7 mouse cellular contexts compared by ENCODE assay signal in genomic region chr13:59041013-59041764, GRCm38 (mm10).
DNase-seq lines count a peak whose midpoint lies in the region; ATAC-seq lines count a peak whose summit lies in the region.

No protein-coding gene starts in this region.

- ATAC-seq in embryonic facial prominence, embryonic 12.5 days (ENCODE audit: insufficient number of reproducible peaks, insufficient read depth, low FRiP score, low TSS enrichment), result peak; percentile 69; the same call in 1 of the 2 replicates

- no peak overlapping the region for H3K27ac ChIP-seq in embryonic facial prominence, embryonic 12.5 days

- H3K9me3 ChIP-seq in embryonic facial prominence, embryonic 12.5 days, result no peaks in the 10 kb centered on the region

- no peaks in the 10 kb centered on the region for H3K27me3 ChIP-seq in embryonic facial prominence, embryonic 12.5 days

- no peak overlapping the region for H3K4me3 ChIP-seq in embryonic facial prominence, embryonic 12.5 days

- H3K4me2 ChIP-seq in embryonic facial prominence, embryonic 12.5 days (replicated peaks), result no peak overlapping the region

- DNase-seq in frontal cortex, postnatal 36 days (ENCODE audit: low spot score in 2 of 2), result peak; percentile 52 to 73
- peak; percentile 67 to 88 for DNase-seq in left cerebral cortex, postnatal 14 days (ENCODE audit: low spot score in 2 of 2)
- peak; percentile 24 for DNase-seq in retina, postnatal 7 days (ENCODE audit: low read depth, low spot score)
- DNase-seq in Muller cell, postnatal 12 days (ENCODE audit: inconsistent ontology term), result no peak
- DNase-seq in thymus, postnatal 14 days, result no peak
- DNase-seq in urinary bladder, postnatal 14 days (ENCODE audit: low spot score), result no peak

- no peaks in the 10 kb centered on the region for H3K4me1 ChIP-seq in embryonic facial prominence, embryonic 12.5 days

- no peaks in the 10 kb centered on the region for H3K36me3 ChIP-seq in embryonic facial prominence, embryonic 12.5 days

- 48% methylated on average over 9 of the region's 9 CpGs for WGBS in embryonic facial prominence, embryonic 12.5 days

- intact Hi-C loops in left cerebral cortex, postnatal 14 days (cut with DNase I), result no loop called here

- H3K9ac ChIP-seq in embryonic facial prominence, embryonic 12.5 days, result no peak overlapping the region

Comparison
In these comparisons a context has a peak if more than half of its experiments do, and no peak if none do; other contexts are left out.
1. DNase-seq: peak in frontal cortex, postnatal 36 days (2 of 2), left cerebral cortex, postnatal 14 days (2 of 2) and retina, postnatal 7 days (single experiment); none in Muller cell, postnatal 12 days (single experiment), thymus, postnatal 14 days (single experiment) and urinary bladder, postnatal 14 days (single experiment).